Mouse (Mus musculus): ENCODE data around the gene Rap1gap2. TPM values are rescaled to one million over a fixed set of nuclear protein-coding genes. Genes with fewer than 3 reads are reported as not detected.
A peak's percentile ranks its signal among the peaks of the same experiment; 100 is the strongest.

The Rap1gap2 gene
- polyA plus RNA-seq, 1 experiment, result 4.7 TPM

DNA sequence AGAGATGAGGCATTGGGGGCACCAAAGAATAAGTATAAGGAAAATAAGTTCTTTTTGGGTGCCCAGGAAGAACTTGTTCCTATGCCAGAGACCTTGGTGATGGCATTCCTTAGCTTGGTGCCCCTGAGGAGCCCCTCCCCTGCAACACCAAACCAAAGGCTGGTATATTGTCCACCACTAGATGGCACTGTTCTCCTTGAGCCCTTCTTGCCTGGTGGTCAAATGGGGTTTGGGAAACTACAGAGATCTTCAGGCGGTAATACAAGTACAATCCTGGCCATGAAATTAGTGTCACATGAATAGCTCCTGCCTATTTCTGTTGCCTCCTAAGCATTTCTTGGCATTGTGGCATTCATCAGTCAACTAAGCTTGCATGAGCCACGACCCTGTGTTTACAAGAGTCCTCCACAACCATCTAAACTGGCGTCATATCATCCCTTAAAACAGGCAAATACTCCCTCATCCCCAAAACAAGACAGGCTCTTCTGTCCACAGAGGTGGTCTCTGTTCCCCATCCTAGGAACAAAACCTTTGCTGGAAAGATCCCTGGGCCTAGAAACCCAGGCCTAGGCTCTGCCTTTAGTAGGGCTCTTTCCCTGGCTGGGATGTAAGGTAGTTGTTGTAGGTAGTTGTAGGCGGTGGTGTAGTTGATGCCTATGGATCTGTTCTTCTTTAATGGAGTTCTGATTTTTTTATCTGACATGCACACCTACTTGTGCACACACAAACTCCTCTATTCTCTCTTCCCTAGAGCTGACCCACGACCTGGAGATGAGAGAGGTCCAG, 24.0 kb upstream of the Rap1gap2 start:
- TF ChIP-seq GATA1 (IDR thresholded peaks at IDR 0.05; ENCODE audit: low read length), result no peak

- no peak for TF ChIP-seq GATA1 (IDR thresholded peaks at IDR 0.05; ENCODE audit: low read length)
Observed at GRCm38 (mm10) chr11:74631880-74632789, 21.4 kb upstream of the Rap1gap2 start.

- TF ChIP-seq GATA1 (IDR thresholded peaks at IDR 0.05; ENCODE audit: low read length), result no peak
Observed at GRCm38 (mm10) chr11:74627481-74627880, 16.8 kb upstream of the Rap1gap2 start.

GRCm38 (mm10) chr11:74625333-74625732, 14.6 kb upstream of the Rap1gap2 start:
- TF ChIP-seq GATA1 (IDR thresholded peaks at IDR 0.05; ENCODE audit: low read length), result no peak

GRCm38 (mm10) chr11:74623693-74624092, 13.0 kb upstream of the Rap1gap2 start:
- no peak for TF ChIP-seq GATA1 (IDR thresholded peaks at IDR 0.05; ENCODE audit: low read length)

- TF ChIP-seq GATA1 (IDR thresholded peaks at IDR 0.05; ENCODE audit: low read length), result peak; percentile 57
Observed at GRCm38 (mm10) chr11:74621974-74622669, 11.4 kb upstream of the Rap1gap2 start.

GRCm38 (mm10) chr11:74619956-74620300, 9.2 kb upstream of the Rap1gap2 start:
- TF ChIP-seq GATA1 (IDR thresholded peaks at IDR 0.05; ENCODE audit: low read length), result no peak

DNA sequence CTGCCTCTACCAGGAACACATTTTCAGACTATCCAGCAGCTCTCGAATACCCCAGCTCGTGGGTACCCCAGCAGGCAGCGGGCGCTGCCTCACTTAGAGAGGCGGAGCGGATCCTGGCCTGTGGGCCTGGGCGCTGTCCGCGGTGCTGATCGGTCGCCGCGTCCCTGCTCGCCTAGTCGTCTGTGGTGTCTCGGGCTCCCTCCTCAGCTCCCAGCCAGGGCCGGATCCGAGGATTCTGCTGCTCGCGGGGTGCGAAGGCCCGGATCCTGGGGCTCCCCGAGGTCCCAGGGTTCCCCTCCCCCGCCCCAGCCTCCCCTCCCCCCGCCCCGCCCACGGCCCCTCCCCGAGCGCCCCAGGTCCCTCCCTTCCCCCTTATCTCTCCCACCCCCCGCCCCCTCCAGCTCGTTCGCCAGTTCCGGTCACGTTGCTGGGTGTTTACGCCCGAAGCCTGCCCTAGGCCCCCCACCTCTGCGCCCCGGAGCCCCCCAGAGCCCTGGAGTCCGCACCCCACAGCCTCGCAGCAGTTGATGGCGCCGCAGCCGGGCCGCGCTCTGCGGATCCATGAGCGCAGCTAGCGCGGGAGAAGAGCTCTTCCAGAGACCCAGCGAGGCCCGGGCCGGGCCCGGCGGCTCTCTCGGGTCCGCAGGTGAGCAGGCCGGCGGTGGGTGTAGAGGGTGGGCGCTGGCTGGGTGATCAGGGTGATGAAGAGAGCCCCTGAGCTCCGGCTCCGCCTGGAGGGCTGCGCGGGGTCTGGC, 8.7 kb upstream of the Rap1gap2 start, which contains the start of gene Ccdc92b:
TSS of gene Ccdc92b (plus strand) at position 405 of the 755 bp plus-strand sequence.
- TF ChIP-seq GATA1 (IDR thresholded peaks at IDR 0.05; ENCODE audit: low read length), result no peak

DNA sequence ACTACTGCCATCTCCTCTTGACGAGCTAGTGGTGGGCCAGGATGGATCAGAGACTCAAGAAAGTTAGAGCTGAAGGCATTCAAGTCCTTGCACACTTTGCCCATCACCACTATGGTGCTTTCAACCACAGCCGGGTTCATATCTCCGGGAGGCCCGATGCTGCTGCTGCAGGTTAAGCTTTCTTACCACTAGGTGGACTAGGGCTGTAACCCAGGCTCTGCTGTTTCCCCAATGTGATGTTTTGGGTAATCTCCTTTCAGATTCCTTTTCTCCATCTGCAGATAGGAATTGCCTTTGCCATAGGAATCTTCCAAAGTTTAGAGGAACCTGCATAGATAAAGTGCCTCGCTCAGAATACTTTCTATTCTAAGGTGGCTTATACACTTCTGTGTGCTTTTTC, 4.9 kb upstream of the Rap1gap2 start:
- no peak for TF ChIP-seq GATA1 (IDR thresholded peaks at IDR 0.05; ENCODE audit: low read length)

GRCm38 (mm10) chr11:74613428-74613827, 2.7 kb upstream of the Rap1gap2 start:
- TF ChIP-seq GATA1 (IDR thresholded peaks at IDR 0.05; ENCODE audit: low read length), result no peak

GRCm38 (mm10) chr11:74611437-74611836, 722 bp upstream of the Rap1gap2 start:
- TF ChIP-seq GATA1 (IDR thresholded peaks at IDR 0.05; ENCODE audit: low read length), result no peak

DNA sequence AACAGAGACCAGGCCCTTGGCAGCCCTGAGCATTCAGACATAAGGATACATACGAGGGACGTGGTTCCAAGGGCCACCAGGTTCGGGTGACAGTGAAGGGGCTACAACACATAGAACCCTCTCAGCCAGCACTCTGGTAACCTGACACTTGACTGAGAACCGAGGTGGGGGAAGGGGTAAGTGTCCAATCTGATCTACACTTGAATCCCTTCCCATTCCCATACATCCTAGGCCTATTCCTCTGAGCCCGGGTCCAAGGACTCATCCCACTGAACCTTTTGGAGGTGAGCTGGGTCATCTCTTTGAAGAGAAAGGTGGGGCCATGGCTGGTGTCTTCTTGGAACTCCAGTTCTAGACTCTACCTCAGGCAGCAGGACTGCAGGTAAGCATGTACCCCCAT, 647 bp downstream of the Rap1gap2 start:
- TF ChIP-seq GATA1 (IDR thresholded peaks at IDR 0.05; ENCODE audit: low read length), result no peak

DNA sequence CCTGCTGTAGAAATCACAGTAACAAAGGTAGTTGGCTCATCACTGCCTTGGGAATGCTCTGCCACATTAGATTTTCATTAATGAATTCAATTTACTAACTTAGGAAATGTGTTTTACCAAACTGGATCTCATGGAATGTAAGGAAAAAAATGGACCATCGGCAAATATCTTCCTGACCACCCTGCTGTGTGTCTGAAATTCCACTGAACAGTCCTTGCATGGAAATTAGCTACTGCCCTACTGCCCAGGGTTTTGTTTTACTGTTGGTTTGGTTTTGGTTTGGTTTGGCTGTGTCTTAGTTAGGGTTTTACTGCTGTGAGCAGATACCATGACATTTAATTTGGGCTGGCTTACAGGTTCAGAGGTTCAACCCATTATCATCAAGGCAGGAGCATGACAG, 8.4 kb downstream of the Rap1gap2 start:
- TF ChIP-seq GATA1 (IDR thresholded peaks at IDR 0.05; ENCODE audit: low read length), result no peak

GRCm38 (mm10) chr11:74597990-74598337, 12.8 kb downstream of the Rap1gap2 start:
- no peak for TF ChIP-seq GATA1 (IDR thresholded peaks at IDR 0.05; ENCODE audit: low read length)

- TF ChIP-seq GATA1 (IDR thresholded peaks at IDR 0.05; ENCODE audit: low read length), result no peak
Observed at GRCm38 (mm10) chr11:74597283-74597989, 13.3 kb downstream of the Rap1gap2 start.
